Mouse (Mus musculus) CH12.LX (cell line): ENCODE results near the gene Raver1. TPM values are rescaled to one million over a fixed set of nuclear protein-coding genes. Genes with fewer than 3 reads are reported as not detected.

Experiments used
- DNase-seq: peaks from one replicate; pipeline ENCODE4 v3.0.0-alpha.2; 2013; ENCODE audit errors: extremely low read depth
- H3K27ac ChIP-seq: 2 replicates; pipeline ENCODE4 v1.5.1; 2012; ENCODE audit warnings: low read depth, mild to moderate bottlenecking, control low read depth, moderate library complexity; ENCODE audit not compliant: insufficient read depth
- H3K27me3 ChIP-seq: replicated peaks from 2 replicates; pipeline ENCODE3; 2012; ENCODE audit warnings: inconsistent platforms
- H3K36me3 ChIP-seq, 2 experiments: replicated peaks in 1 of 2; 2 replicates each; pipeline versions ENCODE3 to v1.6.1; 2012; ENCODE audit warnings: inconsistent platforms in 1 of 2, low read length in 1 of 2, mild to moderate bottlenecking in 1 of 2, mixed read lengths in 1 of 2, moderate library complexity in 1 of 2; ENCODE audit not compliant: control insufficient read depth in 1 of 2, insufficient read depth in 1 of 2
- H3K4me1 ChIP-seq, 2 experiments: 2 replicates each; pipeline ENCODE4 v1.6.1; 2012; ENCODE audit warnings: inconsistent platforms in 1 of 2, moderate library complexity in 1 of 2; ENCODE audit not compliant: insufficient read depth in 2 of 2, control insufficient read depth in 1 of 2
- H3K4me2 ChIP-seq: 2 replicates; pipeline ENCODE4 v1.6.1; 2012; ENCODE audit warnings: low read depth, mild to moderate bottlenecking, control low read depth; ENCODE audit not compliant: poor library complexity, insufficient read depth, severe bottlenecking
- H3K4me3 ChIP-seq, 3 experiments: fragments of 150-350 bp in 1 of 3; sonication (generic) in 1 of 3; replicated peaks in 1 of 3; 2 replicates each; pipeline versions ENCODE3 to v1.5.1; 2011 to 2012; ENCODE audit warnings: low read depth in 2 of 3, low read length in 2 of 3, mild to moderate bottlenecking in 2 of 3, moderate library complexity in 2 of 3, control low read depth in 1 of 3, improper control_type of control experiment in 1 of 3, inconsistent platforms in 1 of 3, mixed read lengths in 1 of 3; ENCODE audit not compliant: poor library complexity in 1 of 3
- H3K79me2 ChIP-seq: replicated peaks from 2 replicates; pipeline ENCODE4 v1.6.1; 2012; ENCODE audit warnings: mild to moderate bottlenecking, moderate library complexity; ENCODE audit not compliant: control insufficient read depth, poor library complexity, insufficient read depth, severe bottlenecking; ENCODE audit errors: extremely low read depth
- H3K9ac ChIP-seq: 2 replicates; pipeline ENCODE4 v1.6.1; 2012; ENCODE audit warnings: low read depth, mild to moderate bottlenecking, control low read depth, moderate library complexity; ENCODE audit not compliant: insufficient read depth
- H3K9me3 ChIP-seq: replicated peaks from 2 replicates; pipeline ENCODE3; 2012; ENCODE audit warnings: low read length, inconsistent platforms, mixed read lengths
- BHLHE40 ChIP-seq: IDR thresholded peaks from 2 replicates; pipeline ENCODE4 v1.6.1; 2011; ENCODE audit warnings: mild to moderate bottlenecking, low read depth, low read length, improper control_type of control experiment
- CHD2 ChIP-seq: IDR thresholded peaks from 2 replicates; pipeline ENCODE4 v1.6.1; 2011; ENCODE audit warnings: low read length, improper control_type of control experiment
- CTCF ChIP-seq, 2 experiments: IDR thresholded peaks in 1 of 2; conservative IDR thresholded peaks in 1 of 2; 2 replicates each; pipeline ENCODE4 v1.5.1; 2011 to 2012; ENCODE audit warnings: low read depth in 2 of 2, low read length in 2 of 2, improper control_type of control experiment in 1 of 2, inconsistent platforms in 1 of 2, mild to moderate bottlenecking in 1 of 2, moderate library complexity in 1 of 2
- E2F4 ChIP-seq: IDR thresholded peaks from 2 replicates; pipeline ENCODE4 v1.6.1; 2011; ENCODE audit warnings: low read depth, low read length, improper control_type of control experiment; ENCODE audit not compliant: insufficient replicate concordance
- ELF1 ChIP-seq: IDR thresholded peaks from 2 replicates; pipeline ENCODE4 v1.6.1; 2014; ENCODE audit warnings: low read depth, mild to moderate bottlenecking, inconsistent platforms, low read length, improper control_type of control experiment
- EP300 ChIP-seq: IDR thresholded peaks from 2 replicates; pipeline ENCODE4 v1.6.1; 2011; ENCODE audit warnings: low read length, improper control_type of control experiment
- ETS1 ChIP-seq: conservative IDR thresholded peaks from 2 replicates; pipeline ENCODE4 v1.6.1; 2012; ENCODE audit warnings: low read depth, mild to moderate bottlenecking, inconsistent platforms, low read length, improper control_type of control experiment, moderate library complexity
- IRF4 ChIP-seq: IDR thresholded peaks from 2 replicates; pipeline ENCODE4 v1.6.1; 2014; ENCODE audit warnings: low read depth, mild to moderate bottlenecking, inconsistent platforms, low read length, improper control_type of control experiment
- JUN ChIP-seq: IDR thresholded peaks from 2 replicates; pipeline ENCODE4 v1.6.1; 2011; ENCODE audit warnings: low read depth, mild to moderate bottlenecking, low read length, improper control_type of control experiment, moderate library complexity; ENCODE audit not compliant: insufficient read depth
- JUND ChIP-seq: conservative IDR thresholded peaks from 2 replicates; pipeline ENCODE4 v1.6.1; 2011; ENCODE audit warnings: low read depth, low read length, improper control_type of control experiment
- MAFK ChIP-seq: IDR thresholded peaks from 2 replicates; pipeline ENCODE4 v1.6.1; 2011; ENCODE audit warnings: low read length, improper control_type of control experiment; ENCODE audit not compliant: insufficient replicate concordance
- MAX ChIP-seq: IDR thresholded peaks from 2 replicates; pipeline ENCODE4 v1.6.1; 2011; ENCODE audit warnings: low read length, improper control_type of control experiment
- MAZ ChIP-seq: IDR thresholded peaks from 2 replicates; pipeline ENCODE4 v1.6.1; 2012; ENCODE audit warnings: low read depth, mild to moderate bottlenecking, inconsistent platforms, low read length, improper control_type of control experiment, moderate library complexity
- MEF2A ChIP-seq: IDR thresholded peaks from 2 replicates; pipeline ENCODE4 v1.6.1; 2014; ENCODE audit warnings: low read depth, mild to moderate bottlenecking, inconsistent platforms, low read length, improper control_type of control experiment, borderline replicate concordance
- MXI1 ChIP-seq: IDR thresholded peaks from 2 replicates; pipeline ENCODE4 v1.6.1; 2011; ENCODE audit warnings: mild to moderate bottlenecking, low read depth, low read length, improper control_type of control experiment
- MYC ChIP-seq: IDR thresholded peaks from 2 replicates; pipeline ENCODE4 v1.6.1; 2011; ENCODE audit warnings: low read depth, mild to moderate bottlenecking, improper control_type of control experiment, low read length
- NELFE ChIP-seq: IDR thresholded peaks from 2 replicates; pipeline ENCODE4 v1.6.1; 2011; ENCODE audit warnings: low read depth, low read length, improper control_type of control experiment
- NRF1 ChIP-seq: IDR thresholded peaks from 2 replicates; pipeline ENCODE4 v1.6.1; 2014; ENCODE audit warnings: low read depth, mild to moderate bottlenecking, inconsistent platforms, low read length, improper control_type of control experiment, moderate library complexity
- PAX5 ChIP-seq: IDR thresholded peaks from 2 replicates; pipeline ENCODE4 v1.6.1; 2012; ENCODE audit warnings: low read length, inconsistent platforms, mixed read lengths
- POLR2AphosphoS2 ChIP-seq: IDR thresholded peaks from 2 replicates; pipeline ENCODE4 v1.6.1; 2011; ENCODE audit warnings: low read depth, low read length, improper control_type of control experiment
- RAD21 ChIP-seq: IDR thresholded peaks from 2 replicates; pipeline ENCODE4 v1.6.1; 2011; ENCODE audit warnings: low read depth, mild to moderate bottlenecking, low read length, improper control_type of control experiment, moderate library complexity
- RCOR1 ChIP-seq: conservative IDR thresholded peaks from 2 replicates; pipeline ENCODE4 v1.6.1; 2012; ENCODE audit warnings: low read depth, mild to moderate bottlenecking, inconsistent platforms, low read length, improper control_type of control experiment
- SIN3A ChIP-seq: IDR thresholded peaks from 2 replicates; pipeline ENCODE4 v1.6.1; 2012; ENCODE audit warnings: low read length, improper control_type of control experiment, inconsistent platforms
- SMC3 ChIP-seq: IDR thresholded peaks from 2 replicates; pipeline ENCODE4 v1.6.1; 2011; ENCODE audit warnings: low read depth, low read length, improper control_type of control experiment
- TBP ChIP-seq: conservative IDR thresholded peaks from 2 replicates; pipeline ENCODE4 v1.6.1; 2011; ENCODE audit warnings: low read depth, low read length, improper control_type of control experiment
- TCF12 ChIP-seq: IDR thresholded peaks from 2 replicates; pipeline ENCODE4 v1.6.1; 2014; ENCODE audit warnings: low read depth, mild to moderate bottlenecking, inconsistent platforms, low read length, improper control_type of control experiment
- UBTF ChIP-seq: IDR thresholded peaks from 2 replicates; pipeline ENCODE4 v1.6.1; 2012; ENCODE audit warnings: low read depth, mild to moderate bottlenecking, inconsistent platforms, low read length, improper control_type of control experiment, moderate library complexity
- USF1 ChIP-seq: IDR thresholded peaks from 2 replicates; pipeline ENCODE4 v1.6.1; 2014; ENCODE audit warnings: low read depth, mild to moderate bottlenecking, inconsistent platforms, low read length, improper control_type of control experiment
- USF2 ChIP-seq: conservative IDR thresholded peaks from 2 replicates; pipeline ENCODE4 v1.6.1; 2011; ENCODE audit warnings: low read depth, low read length, improper control_type of control experiment
- ZC3H11A ChIP-seq: IDR thresholded peaks from 2 replicates; pipeline ENCODE4 v1.6.1; 2012; ENCODE audit warnings: low read depth, mild to moderate bottlenecking, inconsistent platforms, low read length, improper control_type of control experiment
- ZNF384 ChIP-seq: IDR thresholded peaks from 2 replicates; pipeline ENCODE4 v1.6.1; 2012; ENCODE audit warnings: low read depth, low read length, improper control_type of control experiment, inconsistent platforms
- dilution Hi-C: fragments of 300-500 bp; cut with MboI; formaldehyde crosslinking; loops from 2 replicates; pipeline ENCODE4 v1.14.3; 2020; ENCODE audit warnings: low sequenced_read_pairs; ENCODE audit not compliant: extremely low pct_unique_long_range_greater_than_20kb, extremely low pct_ligation_motif_present
- in situ Hi-C: fragments of 300-500 bp; cut with MboI; formaldehyde crosslinking; loops from 3 replicates; pipeline ENCODE4 v1.14.3; 2019; ENCODE audit warnings: low sequenced_read_pairs, low pct_ligation_motif_present, low pct_unique_long_range_greater_than_20kb, mixed read lengths
- polyA plus RNA-seq: library from polyadenylated mRNA; unstranded; fragments of >175 nt; gene quantifications from 2 replicates; pipeline ENCODE4 v1.2.1, GENCODE M21; 2012; ENCODE audit warnings: low read depth; ENCODE audit not compliant: insufficient read length
- total RNA-seq, 2 experiments: library from RNA; depleted of rRNA; stranded (reverse); fragments of 300-350 nt in 1 of 2; fragments of >200 nt in 1 of 2; gene quantifications; 2 replicates each; pipeline ENCODE4 v1.2.3; 2012 to 2014

The Raver1 gene
- total and polyA plus RNA-seq, 3 experiments: 18.9 to 101 (median 30.8) TPM

GRCm38 (mm10) chr9:21100447-21101161 is 8.8 kb upstream of the Raver1 start (continued):
- no peak for TF ChIP-seq USF1
- no peak for TF ChIP-seq ZNF384
- no peak for TF ChIP-seq CHD2
- TF ChIP-seq JUND: no peak
- no peak for TF ChIP-seq RAD21
- TF ChIP-seq ELF1: 0 out of 2 replicates have a peak, but pooled peaks have one; percentile 34
- TF ChIP-seq ZC3H11A: no peak
- peak; percentile 54; the same call in 1 of the 2 replicates for TF ChIP-seq NELFE
- TF ChIP-seq CTCF (conservative IDR thresholded peaks at IDR 0.05 in 1 of 2, IDR thresholded peaks at IDR 0.05 in 1 of 2; ENCODE audit: low read depth in 2 of 2, low read length in 2 of 2): no peak
- TF ChIP-seq RCOR1: no peak
- TF ChIP-seq MEF2A: no peak
- TF ChIP-seq USF2: no peak
- TF ChIP-seq JUN: no peak
- no peak for TF ChIP-seq UBTF
- no peak for TF ChIP-seq PAX5
- peak; percentile 64; the same call in 1 of the 2 replicates for TF ChIP-seq TCF12
- no peak for TF ChIP-seq TBP
- TF ChIP-seq E2F4: no peak
- peak; percentile 81 for TF ChIP-seq MAX

GRCm38 (mm10) chr9:21097793-21098192 is 6.0 kb upstream of the Raver1 start:
- peaks cover 15 to 56% of the 10 kb centered on the region in 2 experiments for H3K4me1 ChIP-seq
- no peak overlapping the region for H3K4me2 ChIP-seq
- peak overlapping the region; percentile 46 for H3K27ac ChIP-seq
- in situ Hi-C loops: no loop called here
- no peak overlapping the region; the same call in 1 of the 2 replicates for H3K9ac ChIP-seq
- peak; percentile 47 for DNase-seq
- TF ChIP-seq CTCF (conservative IDR thresholded peaks at IDR 0.05 in 1 of 2, IDR thresholded peaks at IDR 0.05 in 1 of 2; ENCODE audit: low read depth in 2 of 2, low read length in 2 of 2): no peak
- 0 out of 2 replicates have a peak, but pooled peaks have one; percentile 39 for TF ChIP-seq MAZ
- TF ChIP-seq NELFE: no peak
- no peak; the same call in 1 of the 2 replicates for TF ChIP-seq MXI1
- peak; percentile 28; the same call in 1 of the 2 replicates for TF ChIP-seq MEF2A
- TF ChIP-seq NRF1: no peak
- TF ChIP-seq EP300: peak; percentile 26; the same call in 1 of the 2 replicates
- peak; percentile 49; the same call in 1 of the 2 replicates for TF ChIP-seq ETS1
- no peak; the same call in 1 of the 2 replicates for TF ChIP-seq JUN
- TF ChIP-seq POLR2AphosphoS2: no peak
- 0 out of 2 replicates have a peak, but pooled peaks have one; percentile 36 for TF ChIP-seq MAX
- TF ChIP-seq SMC3: no peak
- TF ChIP-seq IRF4: peak; percentile 36; the same call in 1 of the 2 replicates
- TF ChIP-seq BHLHE40: no peak
- peak; percentile 80 for TF ChIP-seq MAFK
- no peak for TF ChIP-seq USF1
- 0 out of 2 replicates have a peak, but pooled peaks have one; percentile 11 for TF ChIP-seq TCF12
- TF ChIP-seq SIN3A: peak; percentile 63; the same call in 1 of the 2 replicates
- TF ChIP-seq TBP: 0 out of 2 replicates have a peak, but pooled peaks have one; percentile 17
- TF ChIP-seq MYC: 0 out of 2 replicates have a peak, but pooled peaks have one; percentile 47
- TF ChIP-seq RCOR1: 0 out of 2 replicates have a peak, but pooled peaks have one; percentile 16
- TF ChIP-seq, all 38 proteins: peak for 12
- H3K27me3 ChIP-seq: no peaks in the 10 kb centered on the region
- H3K4me3 ChIP-seq: no peak overlapping the region
- dilution Hi-C loops: no loop called here
- no peaks in the 10 kb centered on the region for H3K79me2 ChIP-seq
- H3K36me3 ChIP-seq: peaks cover 5 to 28% of the 10 kb centered on the region in 2 experiments
- no peaks in the 10 kb centered on the region for H3K9me3 ChIP-seq
